In the genomic region with DNA sequence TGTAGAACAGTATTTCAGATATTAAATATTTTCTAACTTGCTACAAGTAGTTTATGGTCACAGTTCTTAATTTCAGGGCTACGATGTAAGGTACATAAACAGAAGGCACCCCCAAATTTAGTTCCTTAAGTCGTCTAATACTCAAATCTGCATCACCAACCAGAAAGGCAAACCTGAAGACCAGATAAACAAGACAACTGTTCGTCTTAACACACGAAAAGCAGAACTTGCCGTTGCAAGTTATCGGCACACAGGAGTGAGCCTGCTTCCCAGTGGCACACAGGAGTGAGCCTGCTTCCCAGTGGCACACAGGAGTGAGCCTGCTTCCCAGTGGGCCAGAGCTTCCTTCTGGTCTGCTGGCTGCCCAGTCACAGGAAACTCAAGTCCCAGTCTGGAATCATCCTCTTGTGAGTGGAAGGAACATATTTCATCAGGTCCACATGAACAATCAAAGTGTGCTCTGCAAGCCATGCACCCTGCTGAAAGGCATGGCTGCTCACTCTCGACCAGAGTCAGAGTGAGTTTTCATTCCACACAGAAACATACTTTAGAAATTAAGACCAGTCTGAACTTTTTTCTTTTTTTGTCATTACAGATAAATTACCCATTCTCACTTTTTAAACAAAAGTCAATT, we compare ENCODE assay signal across 11 mouse cellular contexts.
A peak's percentile ranks its signal among the peaks of the same experiment; 100 is the strongest.
DNase-seq lines count a peak whose midpoint lies in the region; ATAC-seq and TF ChIP-seq lines count a peak whose summit lies in the region.
"Had no signal": no experiment of that assay in that cellular context is flagged by ENCODE, and none has a peak within 500 bp of the region (broad histone marks: within the 10 kb centered on the region; RNA-seq: fewer than 3 reads in every experiment).

No protein-coding gene starts in this region.

- peak overlapping the region; percentile 51; the same call in 1 of the 2 replicates for H3K9ac ChIP-seq in kidney, embryonic 16.5 days (replicated peaks; ENCODE audit: low read length)
- H3K9ac ChIP-seq in embryonic facial prominence, embryonic 11.5 days (replicated peaks; ENCODE audit: low read length) = peak overlapping the region; percentile 15; the same call in 1 of the 2 replicates
- no peak overlapping the region for H3K9ac ChIP-seq in hindbrain, postnatal 0 days (replicated peaks; ENCODE audit: low read length)

- ATAC-seq in kidney, embryonic 16.5 days (ENCODE audit: low FRiP score, low TSS enrichment) = peak; percentile 44; the same call in 1 of the 2 replicates
- no peak for ATAC-seq in embryonic facial prominence, embryonic 11.5 days (replicated peaks; ENCODE audit: insufficient number of reproducible peaks, low FRiP score, low TSS enrichment, low read depth)
- no peak for ATAC-seq in hindbrain, postnatal 0 days

- H3K27ac ChIP-seq in kidney, embryonic 16.5 days (ENCODE audit: low read length) = peak overlapping the region; percentile 80; the same call in 1 of the 2 replicates
- H3K27ac ChIP-seq in embryonic facial prominence, embryonic 11.5 days (replicated peaks; ENCODE audit: low read depth, low read length) = no peak overlapping the region
- H3K27ac ChIP-seq in hindbrain, postnatal 0 days = no peak overlapping the region
- no peak overlapping the region for H3K27ac ChIP-seq in thymus, adult 2 months (ENCODE audit: control insufficient read depth, insufficient read depth, low read length)

- WGBS in kidney, embryonic 16.5 days = 37% methylated on average over 7 of the region's 7 CpGs
- WGBS in embryonic facial prominence, embryonic 11.5 days = 53% methylated on average over 7 of the region's 7 CpGs
- 72% methylated on average over 7 of the region's 7 CpGs for WGBS in hindbrain, postnatal 0 days
- 85% methylated on average over 7 of the region's 7 CpGs for WGBS in thymus, adult 2 months

- TF ChIP-seq CTCF in hindbrain, postnatal 0 days (IDR thresholded peaks at IDR 0.05; ENCODE audit: low read depth) = no peak
- TF ChIP-seq CTCF in thymus, adult 2 months (IDR thresholded peaks at IDR 0.05; ENCODE audit: borderline replicate concordance, control insufficient read depth, extremely low read depth, insufficient read depth, low read length, poor library complexity) = no peak

- H3K36me3 ChIP-seq in kidney, embryonic 16.5 days (ENCODE audit: insufficient read depth, low read length) = no peaks in the 10 kb centered on the region
- H3K36me3 ChIP-seq in embryonic facial prominence, embryonic 11.5 days (replicated peaks; ENCODE audit: control insufficient read depth, insufficient read depth, low read depth, low read length) = no peaks in the 10 kb centered on the region
- H3K36me3 ChIP-seq in hindbrain, postnatal 0 days (ENCODE audit: insufficient read depth, low read length) = no peaks in the 10 kb centered on the region
- no peaks in the 10 kb centered on the region for H3K36me3 ChIP-seq in megakaryocyte, embryonic 14.5 days (replicated peaks; ENCODE audit: low read length)
- no peaks in the 10 kb centered on the region for H3K36me3 ChIP-seq in thymus, adult 2 months (ENCODE audit: control insufficient read depth, insufficient read depth, low read length)

- DNase-seq in kidney, adult 8-10 months = no peak
- DNase-seq in embryonic facial prominence, embryonic 11.5 days (ENCODE audit: low spot score) = no peak
- DNase-seq in hindbrain, postnatal 0 days (ENCODE audit: low spot score) = no peak
- DNase-seq in thymus, adult 2 months = no peak
- no peak for DNase-seq in left cerebral cortex, adult 18-20 months (ENCODE audit: low spot score in 2 of 2)
- DNase-seq in cerebellum, adult 11-12 months = no peak
- DNase-seq: adrenal gland, postnatal 36 days; gastrocnemius, postnatal 25 days; lung, adult 18-20 months had no signal

- no peaks in the 10 kb centered on the region for H3K27me3 ChIP-seq in kidney, embryonic 16.5 days (ENCODE audit: insufficient read depth, low read length)
- no peaks in the 10 kb centered on the region for H3K27me3 ChIP-seq in embryonic facial prominence, embryonic 11.5 days (ENCODE audit: control insufficient read depth, insufficient read depth, low read length)
- H3K27me3 ChIP-seq in hindbrain, postnatal 0 days (ENCODE audit: insufficient read depth, low read length) = no peaks in the 10 kb centered on the region
- H3K27me3 ChIP-seq in megakaryocyte, embryonic 14.5 days (replicated peaks) = no peaks in the 10 kb centered on the region
- no peaks in the 10 kb centered on the region for H3K27me3 ChIP-seq in thymus, adult 2 months (ENCODE audit: control insufficient read depth, insufficient read depth, low read length)

- H3K9me3 ChIP-seq in kidney, embryonic 16.5 days (ENCODE audit: low read length) = no peaks in the 10 kb centered on the region
- H3K9me3 ChIP-seq in embryonic facial prominence, embryonic 11.5 days (replicated peaks; ENCODE audit: control insufficient read depth, low read length) = no peaks in the 10 kb centered on the region
- no peaks in the 10 kb centered on the region for H3K9me3 ChIP-seq in hindbrain, postnatal 0 days (ENCODE audit: low read length)
- no peaks in the 10 kb centered on the region for H3K9me3 ChIP-seq in megakaryocyte, embryonic 14.5 days

- TF ChIP-seq POLR2A in thymus, adult 2 months (IDR thresholded peaks at IDR 0.05; ENCODE audit: control insufficient read depth, extremely low read depth, insufficient read depth, low read length, poor library complexity) = no peak

- H3K4me2 ChIP-seq in kidney, embryonic 16.5 days (replicated peaks; ENCODE audit: low read depth, low read length) = peak overlapping the region; percentile 46
- peak overlapping the region; percentile 31; the same call in 1 of the 2 replicates for H3K4me2 ChIP-seq in embryonic facial prominence, embryonic 11.5 days (ENCODE audit: low read depth, low read length)
- peak overlapping the region; percentile 16; the same call in 1 of the 2 replicates for H3K4me2 ChIP-seq in hindbrain, postnatal 0 days (ENCODE audit: low read depth, low read length)

- H3K4me1 ChIP-seq in kidney, embryonic 16.5 days (ENCODE audit: insufficient read depth, low read length) = peaks cover 57% of the 10 kb centered on the region
- H3K4me1 ChIP-seq in embryonic facial prominence, embryonic 11.5 days (ENCODE audit: control insufficient read depth, insufficient read depth, low read length) = no peaks in the 10 kb centered on the region; the same call in none of the 2 replicates
- peaks cover 4% of the 10 kb centered on the region; the same call in 1 of the 2 replicates for H3K4me1 ChIP-seq in hindbrain, postnatal 0 days (ENCODE audit: insufficient read depth, low read length)
- H3K4me1 ChIP-seq in megakaryocyte, embryonic 14.5 days = peaks cover 41% of the 10 kb centered on the region
- peaks cover 18% of the 10 kb centered on the region for H3K4me1 ChIP-seq in thymus, adult 2 months (replicated peaks; ENCODE audit: control insufficient read depth, insufficient read depth, low read length)

- H3K4me3 ChIP-seq in kidney, embryonic 16.5 days (ENCODE audit: low read length) = peak overlapping the region; percentile 40
- H3K4me3 ChIP-seq in embryonic facial prominence, embryonic 11.5 days (ENCODE audit: low read depth, low read length) = peak overlapping the region; percentile 26; the same call in 1 of the 2 replicates
- H3K4me3 ChIP-seq in hindbrain, postnatal 0 days (ENCODE audit: low read length) = no peak overlapping the region
- peak overlapping the region; percentile 44 for H3K4me3 ChIP-seq in megakaryocyte, embryonic 14.5 days (replicated peaks)
- no peak overlapping the region for H3K4me3 ChIP-seq in thymus, adult 2 months (ENCODE audit: control insufficient read depth, insufficient read depth, low read length)

Comparison
In these comparisons a context has a peak if more than half of its experiments do, and no peak if none do; other contexts are left out.
1. H3K4me3 ChIP-seq: peak in kidney, embryonic 16.5 days (single experiment), embryonic facial prominence, embryonic 11.5 days (single experiment) and megakaryocyte, embryonic 14.5 days (single experiment); none in hindbrain, postnatal 0 days (single experiment) and thymus, adult 2 months (single experiment).
2. Peak in every context shown above with its lines, with median percentiles within 50 percentile points of each other: H3K4me2 ChIP-seq.